Mouse (Mus musculus): ENCODE results near the gene Hsd17b2. TPM values are rescaled to one million over a fixed set of nuclear protein-coding genes. Genes with fewer than 3 reads are reported as not detected.

Hsd17b2 gene
- polyA plus RNA-seq, 1 experiment from 2014 or later: 0.32 TPM

GRCm38 (mm10) chr8:117675171-117675570 is 26.5 kb upstream of the Hsd17b2 start:
- 72% methylated on average over 5 of the region's 5 CpGs for WGBS
- DNase-seq (ENCODE audit: low spot score): no peak
- H3K4me3 ChIP-seq (ENCODE audit: low read depth, low read length): no peak overlapping the region
- no peaks in the 10 kb centered on the region for H3K27me3 ChIP-seq (ENCODE audit: control insufficient read depth, insufficient read depth, low read length)
- ATAC-seq (replicated peaks; ENCODE audit: insufficient number of reproducible peaks, low FRiP score, low TSS enrichment, low read depth): no peak
- no peak overlapping the region for H3K9ac ChIP-seq (replicated peaks; ENCODE audit: low read length)
- no peaks in the 10 kb centered on the region for H3K9me3 ChIP-seq (replicated peaks; ENCODE audit: control insufficient read depth, low read length)
- H3K4me1 ChIP-seq (ENCODE audit: control insufficient read depth, insufficient read depth, low read length): no peaks in the 10 kb centered on the region
- no peak overlapping the region for H3K27ac ChIP-seq (replicated peaks; ENCODE audit: low read depth, low read length)
- H3K36me3 ChIP-seq (replicated peaks; ENCODE audit: control insufficient read depth, insufficient read depth, low read depth, low read length): no peaks in the 10 kb centered on the region
- no peak overlapping the region for H3K4me2 ChIP-seq (ENCODE audit: low read depth, low read length)

GRCm38 (mm10) chr8:117676460-117676859 is 25.2 kb upstream of the Hsd17b2 start:
- Histone ChIP-seq H3K27ac (replicated peaks; ENCODE audit: low read depth, low read length) (no peak overlapping the region), H3K27me3 (ENCODE audit: control insufficient read depth, insufficient read depth, low read length) (no peaks in the 10 kb centered on the region), H3K4me2 (ENCODE audit: low read depth, low read length) (no peak overlapping the region), H3K4me3 (ENCODE audit: low read depth, low read length) (no peak overlapping the region), H3K9ac (replicated peaks; ENCODE audit: low read length) (no peak overlapping the region), H3K36me3 (replicated peaks; ENCODE audit: control insufficient read depth, insufficient read depth, low read depth, low read length) (no peaks in the 10 kb centered on the region), H3K4me1 (ENCODE audit: control insufficient read depth, insufficient read depth, low read length) (no peaks in the 10 kb centered on the region), H3K9me3 (replicated peaks; ENCODE audit: control insufficient read depth, low read length) (no peaks in the 10 kb centered on the region)
- WGBS: 68% methylated on average over 9 of the region's 9 CpGs
- ATAC-seq (replicated peaks; ENCODE audit: insufficient number of reproducible peaks, low FRiP score, low TSS enrichment, low read depth): no peak
- DNase-seq (ENCODE audit: low spot score): no peak

GRCm38 (mm10) chr8:117677011-117677410 is 24.7 kb upstream of the Hsd17b2 start:
- no peaks in the 10 kb centered on the region for H3K36me3 ChIP-seq (replicated peaks; ENCODE audit: control insufficient read depth, insufficient read depth, low read depth, low read length)
- H3K9me3 ChIP-seq (replicated peaks; ENCODE audit: control insufficient read depth, low read length): no peaks in the 10 kb centered on the region
- H3K9ac ChIP-seq (replicated peaks; ENCODE audit: low read length): no peak overlapping the region
- no peak overlapping the region for H3K27ac ChIP-seq (replicated peaks; ENCODE audit: low read depth, low read length)
- H3K27me3 ChIP-seq (ENCODE audit: control insufficient read depth, insufficient read depth, low read length): no peaks in the 10 kb centered on the region
- H3K4me2 ChIP-seq (ENCODE audit: low read depth, low read length): no peak overlapping the region
- DNase-seq (ENCODE audit: low spot score) (no peak), ATAC-seq (replicated peaks; ENCODE audit: insufficient number of reproducible peaks, low FRiP score, low TSS enrichment, low read depth) (no peak)
- 78% methylated on average over 8 of the region's 8 CpGs for WGBS
- no peak overlapping the region for H3K4me3 ChIP-seq (ENCODE audit: low read depth, low read length)
- H3K4me1 ChIP-seq (ENCODE audit: control insufficient read depth, insufficient read depth, low read length): no peaks in the 10 kb centered on the region

GRCm38 (mm10) chr8:117678650-117679049 is 23.1 kb upstream of the Hsd17b2 start:
- Histone ChIP-seq H3K36me3 (replicated peaks; ENCODE audit: control insufficient read depth, insufficient read depth, low read depth, low read length) (no peaks in the 10 kb centered on the region), H3K27ac (replicated peaks; ENCODE audit: low read depth, low read length) (no peak overlapping the region), H3K4me1 (ENCODE audit: control insufficient read depth, insufficient read depth, low read length) (no peaks in the 10 kb centered on the region), H3K27me3 (ENCODE audit: control insufficient read depth, insufficient read depth, low read length) (no peaks in the 10 kb centered on the region), H3K4me2 (ENCODE audit: low read depth, low read length) (no peak overlapping the region), H3K4me3 (ENCODE audit: low read depth, low read length) (no peak overlapping the region), H3K9ac (replicated peaks; ENCODE audit: low read length) (no peak overlapping the region), H3K9me3 (replicated peaks; ENCODE audit: control insufficient read depth, low read length) (no peaks in the 10 kb centered on the region)
- 79% methylated on average over 4 of the region's 4 CpGs for WGBS
- DNase-seq (ENCODE audit: low spot score) (no peak), ATAC-seq (replicated peaks; ENCODE audit: insufficient number of reproducible peaks, low FRiP score, low TSS enrichment, low read depth) (no peak)

- Histone ChIP-seq H3K4me1 (ENCODE audit: control insufficient read depth, insufficient read depth, low read length) (no peaks in the 10 kb centered on the region), H3K4me2 (ENCODE audit: low read depth, low read length) (no peak overlapping the region), H3K9me3 (replicated peaks; ENCODE audit: control insufficient read depth, low read length) (no peaks in the 10 kb centered on the region), H3K36me3 (replicated peaks; ENCODE audit: control insufficient read depth, insufficient read depth, low read depth, low read length) (no peaks in the 10 kb centered on the region), H3K4me3 (ENCODE audit: low read depth, low read length) (no peak overlapping the region), H3K9ac (replicated peaks; ENCODE audit: low read length) (no peak overlapping the region), H3K27ac (replicated peaks; ENCODE audit: low read depth, low read length) (no peak overlapping the region), H3K27me3 (ENCODE audit: control insufficient read depth, insufficient read depth, low read length) (no peaks in the 10 kb centered on the region)
- 86% methylated on average over 10 of the region's 10 CpGs for WGBS
- no peak for ATAC-seq (replicated peaks; ENCODE audit: insufficient number of reproducible peaks, low FRiP score, low TSS enrichment, low read depth)
- DNase-seq (ENCODE audit: low spot score): no peak
Observed at GRCm38 (mm10) chr8:117683925-117684472, 17.7 kb upstream of the Hsd17b2 start.

GRCm38 (mm10) chr8:117684504-117684903 is 17.2 kb upstream of the Hsd17b2 start:
- Histone ChIP-seq H3K36me3 (replicated peaks; ENCODE audit: control insufficient read depth, insufficient read depth, low read depth, low read length) (no peaks in the 10 kb centered on the region), H3K4me3 (ENCODE audit: low read depth, low read length) (no peak overlapping the region), H3K4me1 (ENCODE audit: control insufficient read depth, insufficient read depth, low read length) (no peaks in the 10 kb centered on the region), H3K9ac (replicated peaks; ENCODE audit: low read length) (no peak overlapping the region), H3K9me3 (replicated peaks; ENCODE audit: control insufficient read depth, low read length) (no peaks in the 10 kb centered on the region), H3K27ac (replicated peaks; ENCODE audit: low read depth, low read length) (no peak overlapping the region), H3K27me3 (ENCODE audit: control insufficient read depth, insufficient read depth, low read length) (no peaks in the 10 kb centered on the region), H3K4me2 (ENCODE audit: low read depth, low read length) (no peak overlapping the region)
- DNase-seq (ENCODE audit: low spot score): no peak
- ATAC-seq (replicated peaks; ENCODE audit: insufficient number of reproducible peaks, low FRiP score, low TSS enrichment, low read depth): no peak
- WGBS: 55% methylated on average over 11 of the region's 11 CpGs

- Histone ChIP-seq H3K4me3 (ENCODE audit: low read depth, low read length) (no peak overlapping the region), H3K9me3 (replicated peaks; ENCODE audit: control insufficient read depth, low read length) (no peaks in the 10 kb centered on the region), H3K27ac (replicated peaks; ENCODE audit: low read depth, low read length) (no peak overlapping the region), H3K27me3 (ENCODE audit: control insufficient read depth, insufficient read depth, low read length) (no peaks in the 10 kb centered on the region), H3K4me2 (ENCODE audit: low read depth, low read length) (no peak overlapping the region), H3K36me3 (replicated peaks; ENCODE audit: control insufficient read depth, insufficient read depth, low read depth, low read length) (no peaks in the 10 kb centered on the region), H3K9ac (replicated peaks; ENCODE audit: low read length) (no peak overlapping the region), H3K4me1 (ENCODE audit: control insufficient read depth, insufficient read depth, low read length) (no peaks in the 10 kb centered on the region)
- WGBS: 83% methylated on average over 7 of the region's 7 CpGs
- DNase-seq (ENCODE audit: low spot score) (no peak), ATAC-seq (replicated peaks; ENCODE audit: insufficient number of reproducible peaks, low FRiP score, low TSS enrichment, low read depth) (no peak)
Observed at GRCm38 (mm10) chr8:117687890-117688289, 13.8 kb upstream of the Hsd17b2 start.

GRCm38 (mm10) chr8:117692131-117692530 is 9.6 kb upstream of the Hsd17b2 start:
- Histone ChIP-seq H3K4me1 (ENCODE audit: control insufficient read depth, insufficient read depth, low read length) (no peaks in the 10 kb centered on the region), H3K9me3 (replicated peaks; ENCODE audit: control insufficient read depth, low read length) (no peaks in the 10 kb centered on the region), H3K36me3 (replicated peaks; ENCODE audit: control insufficient read depth, insufficient read depth, low read depth, low read length) (no peaks in the 10 kb centered on the region), H3K9ac (replicated peaks; ENCODE audit: low read length) (no peak overlapping the region), H3K4me2 (ENCODE audit: low read depth, low read length) (no peak overlapping the region), H3K4me3 (ENCODE audit: low read depth, low read length) (no peak overlapping the region), H3K27me3 (ENCODE audit: control insufficient read depth, insufficient read depth, low read length) (no peaks in the 10 kb centered on the region), H3K27ac (replicated peaks; ENCODE audit: low read depth, low read length) (no peak overlapping the region)
- DNase-seq (ENCODE audit: low spot score): no peak
- 88% methylated on average over 4 of the region's 4 CpGs for WGBS
- ATAC-seq (replicated peaks; ENCODE audit: insufficient number of reproducible peaks, low FRiP score, low TSS enrichment, low read depth): no peak
